Mouse (Mus musculus) lung, embryonic 14.5 days (tissue): Measurements from ENCODE around the gene Bicral. TPM values are rescaled to one million over a fixed set of nuclear protein-coding genes. Genes with fewer than 3 reads are reported as not detected.
"Not testable (repeated sequence)": the region's sequence is repeated elsewhere in the genome, so short reads cannot be mapped to it uniquely, and the experiment has no call there.

Source experiments
- ATAC-seq: fragments of 200-750 bp; cut with Nextera tagmentation; 2 replicates; pipeline ENCODE4 v1.8.0; 2017; ENCODE audit warnings: mild to moderate bottlenecking, moderate TSS enrichment, moderate library complexity; ENCODE audit not compliant: insufficient read depth
- DNase-seq: peaks from one replicate; pipeline ENCODE4 v3.0.0-alpha.2; 2015
- H3K27ac ChIP-seq: fragments of 300-500 bp; sonication (generic); 2 replicates; pipeline ENCODE4 v1.5.1; 2014; ENCODE audit warnings: low read depth, mild to moderate bottlenecking, moderate library complexity
- H3K27me3 ChIP-seq: fragments of 300-500 bp; sonication (generic); 2 replicates; pipeline ENCODE4 v1.6.1; 2014; ENCODE audit warnings: low read length, control low read depth; ENCODE audit not compliant: insufficient read depth
- H3K36me3 ChIP-seq: fragments of 300-500 bp; sonication (generic); 2 replicates; pipeline ENCODE4 v1.6.1; 2014; ENCODE audit warnings: control low read depth; ENCODE audit not compliant: insufficient read depth
- H3K4me1 ChIP-seq: fragments of 300-500 bp; sonication (generic); 2 replicates; pipeline ENCODE4 v1.6.1; 2014; ENCODE audit warnings: antibody characterized with exemption, control low read depth; ENCODE audit not compliant: insufficient read depth
- H3K4me2 ChIP-seq: fragments of 300-500 bp; sonication (generic); 2 replicates; pipeline ENCODE4 v1.6.1; 2014; ENCODE audit warnings: mild to moderate bottlenecking
- H3K4me3 ChIP-seq: fragments of 300-500 bp; sonication (generic); 2 replicates; pipeline ENCODE4 v1.5.1; 2014; ENCODE audit warnings: low read depth, low read length
- H3K9ac ChIP-seq: fragments of 300-500 bp; sonication (generic); 2 replicates; pipeline ENCODE4 v1.6.1; 2014
- H3K9me3 ChIP-seq: fragments of 300-500 bp; sonication (generic); 2 replicates; pipeline ENCODE4 v1.6.1; 2016; ENCODE audit warnings: low read depth, low read length, control low read depth
- CTCF ChIP-seq: IDR thresholded peaks from 2 replicates; pipeline ENCODE4 v1.5.1; 2016; ENCODE audit warnings: antibody characterized with exemption, low read depth
- WGBS: fragments of 180-500 bp; shearing (Covaris S2); extraction: QIAGEN DNeasy Blood & Tissue Kit; methylation state at CpG from one replicate; pipeline ENCODE4 v1.1.7; 2014; 5-methylcytosine and 5-hydroxymethylcytosine counted together
- polyA plus RNA-seq: library from polyadenylated mRNA; unstranded; fragments of >200 nt; fragmentation: Nextera tagmentation; extraction: Ambion mirVana; gene quantifications from 2 replicates; pipeline ENCODE4 v1.2.1, GENCODE M21; 2014

The Bicral gene
- polyA plus RNA-seq, 1 experiment from 2014 or later: 6.5 TPM

DNA sequence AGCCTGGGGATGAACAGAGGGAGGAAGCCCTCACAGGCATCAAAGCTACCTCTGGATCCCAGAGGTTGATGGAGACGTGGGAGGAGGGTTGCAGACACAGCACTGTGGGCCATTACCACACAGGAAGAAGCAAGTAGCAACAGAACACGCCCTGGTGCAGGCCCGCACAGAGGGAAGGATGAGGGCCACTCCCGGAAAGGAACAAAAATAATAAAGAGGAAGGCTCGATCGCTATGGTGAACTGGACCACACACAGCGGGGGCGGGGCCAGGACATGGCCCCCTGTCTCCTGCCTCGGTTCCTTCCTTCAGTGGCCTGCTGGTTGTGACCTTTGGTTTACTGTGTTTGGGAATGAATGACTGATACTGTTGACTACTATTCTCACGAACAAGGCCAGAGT is 58.6 kb downstream of the Bicral start:
- no peaks in the 10 kb centered on the region for H3K27me3 ChIP-seq
- H3K36me3 ChIP-seq: peaks cover 24% of the 10 kb centered on the region
- no peak for ATAC-seq
- 74% methylated on average over 10 of the region's 10 CpGs for WGBS
- H3K9me3 ChIP-seq: no peaks in the 10 kb centered on the region
- no peaks in the 10 kb centered on the region for H3K4me1 ChIP-seq
- TF ChIP-seq CTCF: no peak
- H3K4me2 ChIP-seq: no peak overlapping the region
- H3K27ac ChIP-seq: no peak overlapping the region
- H3K4me3 ChIP-seq: no peak overlapping the region
- H3K9ac ChIP-seq: no peak overlapping the region
- no peak for DNase-seq

GRCm38 (mm10) chr17:46797386-46797785 is 60.9 kb downstream of the Bicral start:
- H3K9ac ChIP-seq: no peak overlapping the region
- no peak overlapping the region for H3K4me2 ChIP-seq
- no peak for ATAC-seq
- H3K4me3 ChIP-seq: no peak overlapping the region
- no peaks in the 10 kb centered on the region for H3K4me1 ChIP-seq
- TF ChIP-seq CTCF: no peak
- H3K9me3 ChIP-seq: no peaks in the 10 kb centered on the region
- DNase-seq: no peak
- no peaks in the 10 kb centered on the region for H3K27me3 ChIP-seq
- no peak overlapping the region for H3K27ac ChIP-seq
- WGBS: 46% methylated on average over 7 of the region's 8 CpGs
- H3K36me3 ChIP-seq: peaks cover 22% of the 10 kb centered on the region

DNA sequence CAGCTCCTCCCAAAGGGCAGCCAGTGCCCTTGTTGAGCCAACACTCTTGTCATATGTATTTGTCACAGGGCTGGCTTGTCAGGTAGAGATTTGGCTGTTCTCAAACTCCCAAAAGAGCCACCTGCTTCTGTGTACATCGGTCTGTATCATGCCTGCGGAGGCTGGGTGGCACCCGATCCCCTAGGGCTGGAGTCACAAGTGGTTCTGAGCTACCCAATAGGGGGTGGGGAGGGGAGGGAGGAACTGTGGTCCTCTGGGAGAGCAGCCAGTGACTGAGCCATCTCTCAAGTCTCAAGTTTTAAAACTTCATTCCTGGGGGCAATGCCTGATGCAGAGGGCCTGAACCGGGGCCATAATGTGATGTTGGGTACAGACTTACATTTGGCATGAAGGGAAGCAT is 61.5 kb downstream of the Bicral start:
- ATAC-seq (no peak), DNase-seq (no peak)
- Histone ChIP-seq H3K27ac (no peak overlapping the region), H3K4me2 (no peak overlapping the region), H3K4me3 (no peak overlapping the region), H3K4me1 (no peaks in the 10 kb centered on the region), H3K36me3 (peaks cover 22% of the 10 kb centered on the region), H3K9me3 (no peaks in the 10 kb centered on the region), H3K27me3 (no peaks in the 10 kb centered on the region), H3K9ac (no peak overlapping the region)
- TF ChIP-seq CTCF: no peak
- 80% methylated on average over 4 of the region's 4 CpGs for WGBS

DNA sequence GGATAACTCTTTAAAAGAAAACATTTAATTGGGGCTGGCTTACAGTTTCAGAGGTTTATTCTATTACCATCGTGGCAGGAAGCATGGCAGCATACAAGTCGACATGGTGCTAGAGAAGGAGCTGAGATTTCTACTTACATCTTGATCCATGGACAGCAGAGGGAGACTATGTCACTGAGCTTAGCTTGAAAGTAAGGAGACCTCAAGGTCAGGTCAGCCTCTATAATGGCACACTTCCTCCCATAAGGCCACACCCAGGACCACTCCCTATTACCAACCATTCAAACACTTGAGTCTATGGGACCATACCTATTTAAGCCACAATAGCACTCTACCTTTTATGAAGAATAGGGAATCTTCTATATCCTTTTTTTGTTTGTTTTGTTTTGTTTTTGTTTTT is 65.3 kb downstream of the Bicral start:
- DNase-seq (no peak), ATAC-seq (no peak)
- no peak overlapping the region for H3K27ac ChIP-seq
- H3K27me3 ChIP-seq: no peaks in the 10 kb centered on the region
- H3K36me3 ChIP-seq: no peaks in the 10 kb centered on the region
- H3K4me1 ChIP-seq: no peaks in the 10 kb centered on the region
- no peak overlapping the region for H3K4me2 ChIP-seq
- TF ChIP-seq CTCF: no peak
- no peaks in the 10 kb centered on the region for H3K9me3 ChIP-seq
- H3K9ac ChIP-seq: no peak overlapping the region
- 80% methylated on average over 2 of the region's 2 CpGs for WGBS
- no peak overlapping the region for H3K4me3 ChIP-seq

DNA sequence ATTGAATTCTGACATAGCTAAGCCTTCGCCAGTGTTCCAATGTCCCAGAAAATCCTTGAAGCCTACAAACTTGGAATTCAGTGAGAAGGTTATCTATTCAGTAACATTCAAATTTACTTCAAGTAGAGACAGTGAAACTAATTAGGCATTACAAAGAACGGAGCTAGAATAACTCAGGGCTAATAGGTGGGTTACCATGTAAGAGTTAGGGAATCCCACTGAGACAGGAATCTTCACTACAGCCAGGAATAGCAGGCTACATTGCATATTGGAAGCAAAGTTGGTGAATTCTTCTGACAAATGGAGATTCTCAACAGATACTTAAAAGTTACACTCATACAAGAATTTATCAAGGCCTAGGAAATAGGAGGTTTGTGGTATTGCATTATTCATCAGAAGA is 70.3 kb downstream of the Bicral start:
- H3K4me2 ChIP-seq, H3K4me3 ChIP-seq, H3K27me3 ChIP-seq, DNase-seq, ATAC-seq, H3K9ac ChIP-seq, H3K36me3 ChIP-seq, H3K4me1 ChIP-seq, H3K27ac ChIP-seq, H3K9me3 ChIP-seq: not testable (repeated sequence)
- WGBS: 68% methylated on average over 2 of the region's 2 CpGs

DNA sequence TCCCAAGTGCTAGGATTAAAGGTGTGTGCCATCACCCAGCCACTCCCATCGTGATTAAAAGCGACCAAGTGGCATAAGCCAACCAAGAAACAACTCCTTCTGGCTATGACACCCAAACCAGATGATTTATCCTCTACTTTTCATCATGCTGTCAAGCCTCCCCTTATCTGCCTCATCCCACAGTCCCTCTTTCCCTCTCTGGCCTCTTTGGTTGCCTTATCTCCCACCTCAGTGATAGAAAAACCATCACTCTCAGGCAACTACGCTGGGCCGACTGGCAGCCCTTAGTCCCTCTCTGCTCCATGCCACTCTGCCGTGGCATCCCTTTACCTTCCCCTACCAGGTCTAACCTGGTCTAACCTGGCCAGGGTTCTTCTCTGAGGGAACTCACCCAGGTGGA is 71.3 kb downstream of the Bicral start:
- Histone ChIP-seq H3K4me3 (no peak overlapping the region), H3K27ac (no peak overlapping the region), H3K27me3 (no peaks in the 10 kb centered on the region), H3K36me3 (no peaks in the 10 kb centered on the region), H3K4me1 (no peaks in the 10 kb centered on the region), H3K4me2 (no peak overlapping the region), H3K9ac (no peak overlapping the region), H3K9me3 (no peaks in the 10 kb centered on the region)
- no peak for DNase-seq
- TF ChIP-seq CTCF: no peak
- no peak for ATAC-seq
- 84% methylated on average over 5 of the region's 5 CpGs for WGBS

- H3K4me3 ChIP-seq: peak overlapping the region; percentile 79
- no peak overlapping the region for H3K27ac ChIP-seq
- no peaks in the 10 kb centered on the region for H3K9me3 ChIP-seq
- TF ChIP-seq CTCF: no peak
- H3K4me2 ChIP-seq: peak overlapping the region; percentile 78
- peaks cover 27% of the 10 kb centered on the region for H3K36me3 ChIP-seq
- H3K9ac ChIP-seq: no peak overlapping the region
- no peak for DNase-seq
- 85% methylated on average over 2 of the region's 2 CpGs for WGBS
- no peaks in the 10 kb centered on the region for H3K27me3 ChIP-seq
- H3K4me1 ChIP-seq: no peaks in the 10 kb centered on the region
- no peak for ATAC-seq
Measured at GRCm38 (mm10) chr17:46783222-46783565, 75.1 kb downstream of the Bicral start.

DNA sequence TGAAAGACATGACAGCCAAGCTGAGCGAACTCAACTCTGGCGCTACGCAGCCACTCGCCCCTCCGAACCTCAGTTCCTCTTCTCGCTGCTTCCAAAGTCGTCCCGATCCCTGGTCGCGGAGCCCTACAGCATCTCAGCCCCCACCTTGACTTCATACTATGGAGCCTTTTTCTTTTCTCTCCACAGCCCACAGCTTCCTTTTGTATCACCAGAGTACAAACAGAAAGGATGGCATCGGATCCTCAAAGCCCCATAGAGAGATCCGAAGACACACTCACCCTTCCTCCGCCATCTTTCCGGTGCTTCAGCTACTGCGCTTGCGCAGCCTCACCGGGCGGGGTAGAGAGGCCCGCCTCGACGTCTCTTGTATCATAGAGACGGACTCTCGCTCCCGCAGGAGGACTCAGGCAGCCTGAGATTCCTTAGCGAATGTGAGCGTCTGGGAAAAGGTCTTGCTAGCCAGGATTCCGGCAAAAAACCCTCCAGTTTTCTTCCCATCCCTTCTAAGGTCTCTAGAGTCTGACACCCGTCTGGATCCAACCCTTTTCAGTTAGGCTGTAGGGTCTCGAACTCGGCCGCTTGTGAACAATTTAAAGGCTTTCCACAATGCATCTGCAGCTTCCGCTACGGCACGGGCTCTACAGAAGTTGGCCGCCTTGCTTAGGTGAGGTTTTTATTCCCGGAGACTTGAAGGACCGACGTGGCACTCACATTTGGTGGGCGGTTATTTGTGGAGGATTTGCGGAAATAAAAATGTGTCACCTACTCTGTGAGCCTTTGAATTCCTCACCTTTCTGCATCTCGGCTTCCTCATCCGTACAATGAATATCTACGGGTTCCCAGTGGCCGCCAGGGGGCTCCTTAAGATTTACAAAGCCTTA is 75.7 kb downstream of the Bicral start, which contains the start of gene Rpl7l1:
Rpl7l1 (minus strand) TSS at position 332 of the 881 bp plus-strand sequence.
- Histone ChIP-seq H3K27ac (peak within 1 kb of the TSS; percentile 81), H3K4me2 (peak within 1 kb of the TSS; percentile 78), H3K27me3 (no peaks in the 10 kb centered on the region), H3K4me3 (peak within 1 kb of the TSS; percentile 79), H3K9ac (peak within 1 kb of the TSS; percentile 79), H3K36me3 (peaks cover 33% of the 10 kb centered on the region), H3K9me3 (no peaks in the 10 kb centered on the region), H3K4me1 (no peaks in the 10 kb centered on the region)
- DNase-seq (peak; percentile 97), ATAC-seq (peak; percentile 95)
- peak; percentile 73 for TF ChIP-seq CTCF
- WGBS: under 1% methylated on average over 44 of the region's 44 CpGs
